Mouse (Mus musculus): ENCODE data around the gene Fuk.
"Not testable (repeated sequence)": the region's sequence is repeated elsewhere in the genome, so short reads cannot be mapped to it uniquely, and the experiment has no call there.

Fuk gene

DNA sequence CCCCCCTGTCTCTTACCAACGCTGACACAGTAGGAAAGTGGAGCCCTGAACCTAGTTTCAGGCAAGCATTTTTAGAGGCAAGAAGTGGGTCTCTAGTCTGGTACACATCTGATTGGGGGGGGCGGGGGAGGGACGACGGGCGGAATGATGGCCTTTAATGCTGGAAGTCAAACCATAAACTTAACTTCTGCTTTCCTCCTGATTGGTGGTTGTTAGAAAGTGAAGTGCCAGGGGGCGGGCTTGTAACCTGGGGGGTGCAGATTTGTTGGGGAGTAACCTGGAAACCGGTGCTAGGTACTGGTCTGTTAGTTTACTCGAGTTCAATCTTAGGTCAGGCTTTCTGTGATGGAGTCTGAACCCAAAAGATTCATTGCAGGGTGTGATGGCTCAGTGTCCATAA, 16.2 kb upstream of the Fuk start:
- DNase-seq = peak; percentile 21

DNA sequence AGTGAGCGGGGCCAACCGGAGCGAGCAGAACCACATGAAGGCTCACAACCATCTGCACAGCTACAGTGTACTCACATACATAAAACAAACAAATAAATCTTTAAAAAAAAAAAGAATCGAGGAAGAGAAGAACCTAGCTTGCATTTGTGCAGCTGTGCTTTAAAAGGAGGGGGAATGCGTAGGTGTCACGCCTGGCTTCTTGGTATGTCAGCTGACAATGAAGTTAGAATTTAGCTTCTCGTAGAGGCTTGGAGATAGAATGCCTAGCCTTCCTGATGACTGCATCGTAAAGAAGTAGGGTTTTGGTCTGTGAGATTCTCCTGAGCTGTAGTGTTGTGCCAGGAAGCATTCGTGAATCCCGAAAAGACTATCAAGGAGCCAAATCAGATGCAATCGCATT, 15.7 kb upstream of the Fuk start:
- DNase-seq = no peak

DNA sequence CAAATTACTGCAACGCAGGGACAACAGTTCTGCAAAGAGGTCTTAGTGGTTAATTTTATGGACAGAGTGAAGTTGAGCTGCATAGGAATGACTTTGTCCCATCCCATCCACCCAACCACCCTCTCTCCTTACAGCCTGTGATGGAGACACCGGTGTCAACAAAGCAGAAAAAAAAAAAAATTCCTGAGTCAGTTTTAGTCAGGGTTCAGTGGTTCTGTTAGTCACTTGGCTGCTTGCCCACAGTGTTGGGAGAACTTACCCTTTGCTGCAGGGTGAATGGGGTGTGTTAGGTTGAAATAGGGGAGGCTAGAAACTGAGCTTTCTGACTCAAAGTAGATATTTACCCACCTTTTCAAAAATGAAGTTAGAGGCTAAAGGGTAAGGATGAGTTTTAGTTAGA, 15.1 kb upstream of the Fuk start:
- peak; percentile 90 for DNase-seq

DNA sequence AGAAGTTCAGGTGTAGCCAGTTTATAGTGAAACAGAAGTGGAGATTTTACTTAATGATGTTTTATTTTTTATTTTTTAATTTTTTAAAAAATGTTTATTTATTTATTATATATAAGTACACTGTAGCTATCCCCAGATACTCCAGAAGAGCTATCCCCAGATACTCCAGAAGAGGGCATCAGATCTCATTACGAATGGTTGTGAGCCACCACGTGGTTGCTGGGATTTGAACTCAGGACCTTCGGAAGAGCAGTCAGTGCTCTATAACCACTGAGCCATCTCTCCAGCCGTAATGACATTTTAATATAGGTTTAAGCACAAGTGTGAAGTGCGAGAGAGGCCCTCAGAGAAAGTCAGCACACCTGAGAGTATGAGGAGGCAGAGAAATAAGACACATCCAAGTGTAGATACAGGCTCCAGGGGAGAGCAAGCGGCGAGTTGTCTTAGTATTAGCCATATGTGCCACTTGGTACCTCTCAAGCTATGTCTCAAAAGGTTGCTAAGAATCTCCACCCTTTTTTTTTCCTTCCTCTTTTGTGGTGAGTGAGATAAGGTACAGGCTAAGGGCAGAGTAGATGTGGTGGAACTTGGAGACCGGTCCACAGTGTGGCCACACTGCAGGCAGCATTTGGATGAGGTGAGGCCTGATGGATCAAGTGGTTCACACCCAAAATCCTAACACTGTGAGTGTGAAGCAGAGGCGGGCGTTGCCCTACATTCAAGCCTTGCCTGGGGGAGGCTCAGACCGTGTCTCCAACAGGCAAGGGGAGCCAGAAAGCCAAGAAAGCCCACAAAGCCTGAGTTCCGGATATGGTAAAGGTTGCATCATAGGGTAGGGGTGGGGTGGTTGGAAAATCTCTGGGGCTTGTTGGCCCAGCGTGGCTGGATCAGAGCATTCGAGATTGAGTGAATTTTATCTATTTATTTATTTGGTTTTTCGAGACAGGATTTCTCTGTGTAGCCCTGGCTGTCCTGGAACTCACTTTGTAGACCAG, 9.6 kb upstream of the Fuk start:
- DNase-seq = no peak

DNA sequence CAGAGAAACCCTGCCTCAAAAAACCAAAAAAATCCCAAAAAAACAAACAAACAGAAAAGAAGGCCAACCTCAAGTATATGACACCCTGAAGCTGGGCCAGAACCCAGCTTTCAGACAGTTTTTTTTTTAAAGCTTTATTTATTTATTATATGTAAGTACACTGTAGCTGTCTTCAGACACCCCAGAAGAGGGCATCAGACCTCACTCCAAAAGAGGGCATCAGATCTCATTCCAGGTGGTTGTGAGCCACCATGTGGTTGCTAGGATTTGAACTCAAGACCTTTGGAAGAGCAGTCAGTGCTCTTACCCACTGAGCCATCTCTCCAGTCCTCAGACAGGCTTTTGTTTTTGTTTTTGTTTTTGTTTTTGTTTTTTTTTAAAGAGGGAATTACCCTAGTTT, 7.6 kb upstream of the Fuk start:
- not testable (repeated sequence) for DNase-seq

DNA sequence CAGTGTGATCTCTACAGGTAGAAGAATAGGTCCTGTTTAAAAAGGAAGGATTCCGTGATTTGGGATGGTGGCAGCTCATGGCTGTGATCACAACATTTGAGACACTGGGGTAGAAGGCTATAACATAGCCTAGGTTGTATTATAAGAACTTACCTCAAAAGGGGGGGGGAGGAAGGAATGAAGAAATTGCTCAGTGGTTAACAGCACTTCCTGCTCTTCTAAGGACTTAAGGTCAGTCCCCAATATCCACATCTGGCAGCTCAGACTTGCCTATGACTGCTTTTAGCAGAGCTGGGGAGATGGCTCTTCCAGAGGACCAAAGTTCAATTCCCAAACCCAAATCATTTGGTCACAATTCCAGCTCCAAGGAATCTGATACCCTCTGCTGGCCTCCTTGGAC, 4.4 kb upstream of the Fuk start:
- no peak for DNase-seq

DNA sequence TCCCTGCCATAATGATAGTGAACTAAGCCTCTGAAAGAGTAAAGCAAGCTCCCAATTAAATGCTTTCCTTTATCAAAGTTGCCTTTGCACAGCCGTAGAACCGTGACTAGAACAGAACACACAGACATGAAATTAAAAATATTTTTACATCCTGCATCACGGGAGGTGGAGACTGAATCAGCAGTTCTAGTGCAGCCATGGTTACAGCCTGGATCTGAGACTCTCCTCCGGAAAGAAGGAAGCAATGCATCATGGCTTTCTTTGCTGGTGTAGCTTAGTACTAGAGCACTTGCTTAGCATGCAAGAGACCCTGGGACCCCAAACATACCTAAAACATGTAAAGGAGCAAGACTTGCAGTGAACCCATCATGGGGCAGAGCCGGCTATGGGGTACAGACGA, 3.1 kb upstream of the Fuk start:
- DNase-seq = no peak

DNA sequence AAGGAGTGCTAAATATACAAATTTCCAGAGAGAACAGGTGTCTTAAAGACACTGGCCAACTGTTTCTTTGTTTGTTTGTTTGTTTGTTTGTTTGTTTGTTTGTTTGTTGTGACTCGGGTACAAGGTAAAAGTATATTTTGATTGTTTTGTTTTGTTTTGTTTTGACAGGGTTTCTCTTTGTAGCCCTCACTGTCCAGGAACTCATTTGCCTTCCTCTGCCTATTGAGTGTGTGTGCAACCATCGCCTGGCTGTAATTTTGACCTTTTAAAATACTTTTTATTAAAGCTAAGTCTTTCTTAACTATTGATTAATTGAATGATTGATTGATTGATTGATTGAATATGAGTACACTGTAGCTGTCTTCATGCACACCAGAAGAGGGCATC, 284 bp upstream of the Fuk start:
- DNase-seq = no peak

DNA sequence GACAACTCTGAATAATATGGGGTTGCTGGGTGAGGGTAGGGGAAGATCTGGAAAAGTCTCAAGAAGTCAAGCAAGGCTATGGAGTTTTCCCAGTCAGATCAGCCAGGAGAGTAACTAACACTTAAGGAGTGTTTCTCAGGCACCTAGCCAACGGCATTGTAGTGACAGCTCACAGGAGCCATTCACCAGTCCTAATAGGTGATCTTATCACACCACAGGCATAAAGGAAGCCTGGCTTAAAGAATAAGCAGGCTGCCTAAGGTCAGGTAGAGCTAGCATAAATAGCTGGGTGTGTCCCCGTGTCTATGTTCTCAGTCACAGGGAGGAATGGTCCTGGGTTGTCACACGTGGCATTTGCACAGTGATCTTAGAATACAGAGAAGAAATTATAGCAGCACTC, 1.2 kb downstream of the Fuk start:
- no peak for DNase-seq

DNA sequence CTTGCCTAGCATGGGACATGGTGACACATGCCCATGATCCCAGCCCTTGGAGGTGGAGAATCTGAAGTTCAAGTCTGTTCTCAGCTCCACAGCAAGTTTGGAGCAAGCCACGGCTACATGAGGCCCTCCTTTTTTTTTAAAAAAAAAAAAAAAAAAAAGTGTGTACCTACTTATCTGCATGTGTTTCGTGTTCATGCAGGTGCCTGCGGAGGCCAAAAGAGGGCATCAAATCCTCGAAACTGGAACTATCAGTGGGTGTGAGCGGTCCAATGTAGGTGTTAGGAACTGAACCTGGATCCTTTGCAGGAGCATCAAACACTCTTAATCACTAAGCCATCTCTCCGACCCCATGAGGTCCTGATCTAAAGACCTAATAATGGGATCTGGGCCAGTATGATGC, 4.8 kb downstream of the Fuk start:
- DNase-seq = no peak

DNA sequence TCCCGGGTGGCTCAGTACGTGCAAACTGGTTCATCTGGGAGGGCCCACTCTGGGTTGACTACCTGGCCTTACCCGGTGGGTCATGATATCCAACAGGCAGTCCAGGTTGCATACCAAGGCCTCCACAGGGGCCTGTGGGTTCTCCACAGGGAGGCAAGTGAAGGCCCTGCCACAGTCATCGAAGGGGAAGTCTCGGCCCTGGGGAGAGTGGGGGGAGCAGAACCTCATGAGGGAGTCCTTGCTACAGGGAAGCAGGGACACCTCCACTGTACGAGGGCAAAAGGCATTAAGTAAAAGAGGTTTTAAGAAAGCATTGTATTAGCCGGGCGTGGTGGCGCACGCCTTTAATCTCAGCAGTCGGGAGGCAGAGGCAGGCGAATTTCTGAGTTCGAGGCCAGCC, 6.5 kb downstream of the Fuk start:
- DNase-seq = no peak

DNA sequence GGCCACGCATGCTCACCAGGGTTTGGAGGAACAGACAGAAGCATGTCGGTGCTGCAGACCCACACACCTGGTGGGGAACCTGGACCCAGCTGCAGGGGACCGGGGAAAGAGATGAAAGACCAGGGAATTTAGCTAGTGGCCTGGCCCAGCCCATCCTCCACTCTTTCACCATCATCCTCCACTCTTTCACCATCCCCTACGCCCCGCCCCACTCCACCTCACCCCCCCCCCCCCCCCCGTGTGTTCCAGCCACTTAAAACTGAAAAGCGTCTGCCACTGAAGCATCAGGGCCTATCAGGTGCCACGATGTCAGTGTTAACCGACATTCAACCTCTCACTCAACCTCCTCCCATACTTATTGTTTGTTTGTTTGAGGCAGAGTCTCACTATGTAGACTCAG, 7.0 kb downstream of the Fuk start:
- no peak for DNase-seq

DNA sequence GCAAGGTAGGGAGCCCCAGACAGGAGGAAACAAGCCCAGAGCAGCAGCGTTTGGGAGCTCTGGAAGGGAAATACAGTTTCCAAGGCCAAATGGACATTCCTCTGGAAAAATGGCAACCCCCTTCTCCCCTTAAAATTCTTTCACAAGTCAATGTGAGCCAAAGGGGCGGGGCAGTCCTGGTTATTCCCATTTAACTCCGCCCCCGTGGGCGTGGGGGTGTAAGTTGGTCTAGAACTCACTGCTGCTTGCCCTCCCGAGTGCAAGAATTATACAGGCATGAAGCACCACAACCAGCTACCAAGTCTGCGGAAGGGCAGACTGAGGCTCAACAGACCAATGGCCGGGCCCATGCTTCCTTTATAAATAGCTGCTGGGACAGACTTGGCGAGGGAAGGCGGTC, 7.4 kb downstream of the Fuk start:
- DNase-seq = no peak

DNA sequence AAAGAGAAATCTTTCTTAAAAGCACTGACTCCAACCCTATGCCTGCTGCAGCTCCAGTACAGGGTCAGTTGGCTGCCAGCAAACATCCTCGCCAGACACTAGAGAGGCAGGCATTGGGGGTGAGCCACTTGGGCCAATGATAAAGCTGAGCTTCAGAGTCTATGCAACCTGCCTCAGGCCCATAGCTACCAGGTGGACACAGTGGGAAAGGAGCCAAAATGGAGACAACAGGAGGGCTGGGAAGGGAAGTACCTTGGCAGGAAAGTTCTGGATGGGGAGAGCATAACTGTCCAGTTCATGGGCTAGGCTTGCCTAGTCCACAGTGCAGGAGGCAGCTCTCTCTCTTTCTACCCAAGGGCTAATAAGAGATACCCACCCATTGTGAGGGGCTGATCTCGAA, 9.4 kb downstream of the Fuk start:
- DNase-seq = no peak

DNA sequence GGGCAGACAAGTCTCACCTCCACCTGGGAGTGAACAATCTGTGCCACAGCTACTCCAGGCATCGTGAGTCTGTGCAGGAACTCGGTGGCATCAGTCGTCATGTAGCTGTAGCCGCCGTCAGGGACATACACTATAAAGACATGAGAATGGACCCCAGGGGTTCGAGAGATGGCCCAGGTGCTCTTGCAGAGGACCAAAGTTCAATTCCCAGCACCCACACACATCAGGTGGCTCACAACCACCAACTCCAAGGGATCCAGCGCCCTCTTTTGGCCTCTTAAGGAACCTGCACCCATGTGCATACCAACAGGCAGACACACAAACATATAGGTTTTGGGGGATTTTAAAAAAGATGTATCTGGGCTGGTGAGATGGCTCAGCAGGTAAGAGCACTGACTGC, 10.2 kb downstream of the Fuk start:
- DNase-seq = no peak

DNA sequence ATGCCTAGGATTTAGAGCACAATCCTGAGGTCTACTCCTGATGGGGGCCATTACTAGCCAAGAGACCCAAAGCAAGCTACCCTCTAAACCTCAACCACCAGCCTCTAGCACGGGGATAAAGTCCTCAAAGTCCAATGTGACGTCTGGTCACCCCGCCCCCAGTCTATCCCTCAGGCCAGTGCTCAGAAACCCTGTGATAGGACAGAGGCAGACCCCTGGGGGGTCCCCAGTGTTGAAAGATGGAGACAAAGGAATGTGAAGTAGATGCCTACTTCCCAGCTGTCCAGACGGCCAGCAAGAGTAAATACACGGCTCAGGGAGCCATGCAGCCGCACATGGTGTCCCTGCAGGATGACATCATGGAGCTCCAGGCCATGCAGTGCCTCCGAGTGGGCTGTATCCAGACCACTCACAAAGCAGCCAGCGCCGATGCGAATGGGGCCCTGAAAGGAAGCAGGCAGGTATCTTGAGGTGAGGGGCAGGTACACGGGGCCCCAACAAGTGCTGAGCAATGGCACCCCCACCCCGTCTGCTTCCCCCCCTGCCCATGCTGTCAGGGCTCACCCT, 12.3 kb downstream of the Fuk start:
- no peak for DNase-seq

DNA sequence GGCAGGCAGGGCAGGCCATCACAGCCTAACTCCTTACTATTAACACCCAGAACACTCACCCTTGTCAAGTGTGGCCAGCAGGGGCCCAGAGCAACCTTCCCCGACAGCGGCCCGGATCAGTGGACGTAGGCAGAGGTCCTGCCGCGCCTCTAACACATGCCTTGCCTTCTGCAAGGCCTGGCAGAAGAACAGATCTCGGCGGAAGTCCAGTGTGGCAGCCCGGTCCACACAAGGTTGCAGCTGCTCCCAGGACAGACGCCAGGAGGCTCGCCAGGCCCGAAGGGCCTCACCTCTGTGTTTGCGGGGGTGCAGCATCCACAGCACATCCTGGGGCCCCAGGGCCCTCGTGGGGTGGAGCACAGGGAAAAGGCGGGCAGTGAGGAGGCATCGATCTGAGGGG, 13.4 kb downstream of the Fuk start:
- no peak for DNase-seq

DNA sequence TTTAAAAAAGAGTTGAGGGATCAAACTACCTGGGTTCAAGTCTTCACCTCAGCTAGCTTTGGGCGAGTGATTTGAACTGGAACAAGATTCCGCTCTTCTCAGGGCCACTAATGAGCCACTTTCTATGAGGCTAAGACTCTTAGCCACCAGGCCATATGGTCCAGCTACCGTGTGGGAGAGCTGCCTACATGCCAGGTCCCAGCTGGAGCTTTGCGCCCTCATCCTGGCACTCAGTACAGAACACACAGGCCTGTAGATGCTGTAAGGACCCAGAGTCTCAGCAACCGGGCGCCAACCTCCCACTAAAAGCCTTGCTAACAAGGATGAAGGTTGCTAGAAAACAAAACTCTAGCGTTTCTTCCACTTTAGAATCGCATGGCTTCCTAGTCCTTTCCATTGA, 13.8 kb downstream of the Fuk start:
- no peak for DNase-seq

DNA sequence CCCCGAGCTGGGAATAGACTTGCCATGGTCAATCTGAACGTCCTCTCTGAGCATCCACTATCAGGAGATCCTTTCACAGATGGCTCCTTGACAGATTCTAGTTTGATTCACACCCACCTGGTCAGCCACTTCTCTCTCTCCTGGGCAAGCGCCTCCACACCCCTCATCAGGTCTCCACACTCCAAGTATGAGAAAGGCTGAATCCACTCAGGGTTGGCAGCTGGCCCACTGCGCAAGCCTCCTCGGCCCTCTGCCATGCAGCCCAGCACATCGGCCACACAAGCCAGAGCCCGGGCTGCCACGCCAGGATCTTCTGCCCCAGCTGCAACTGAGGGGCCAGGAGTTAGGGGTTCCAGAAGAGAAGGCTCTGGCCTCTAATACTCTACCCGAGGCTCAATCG, 14.7 kb downstream of the Fuk start:
- DNase-seq = no peak

DNA sequence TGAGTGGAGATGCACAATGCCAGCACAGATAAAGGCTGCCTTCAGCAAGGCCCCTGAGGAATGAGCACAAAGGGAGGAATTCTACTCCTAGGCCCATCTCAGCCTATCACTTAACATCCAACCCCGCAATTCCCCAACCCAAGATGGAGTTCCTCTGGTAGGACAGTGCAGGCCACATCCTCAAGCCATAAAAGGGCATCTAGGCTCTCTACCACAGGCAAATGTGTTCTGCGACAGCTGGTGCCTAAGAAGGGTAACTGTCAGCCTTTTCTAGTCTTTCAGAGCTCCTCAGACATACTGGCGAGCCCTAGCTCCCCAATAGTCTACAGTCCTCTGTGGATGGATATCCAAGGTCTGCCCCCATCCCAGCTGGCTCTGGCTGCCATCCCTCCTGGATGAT, 15.7 kb downstream of the Fuk start:
- DNase-seq = no peak

DNA sequence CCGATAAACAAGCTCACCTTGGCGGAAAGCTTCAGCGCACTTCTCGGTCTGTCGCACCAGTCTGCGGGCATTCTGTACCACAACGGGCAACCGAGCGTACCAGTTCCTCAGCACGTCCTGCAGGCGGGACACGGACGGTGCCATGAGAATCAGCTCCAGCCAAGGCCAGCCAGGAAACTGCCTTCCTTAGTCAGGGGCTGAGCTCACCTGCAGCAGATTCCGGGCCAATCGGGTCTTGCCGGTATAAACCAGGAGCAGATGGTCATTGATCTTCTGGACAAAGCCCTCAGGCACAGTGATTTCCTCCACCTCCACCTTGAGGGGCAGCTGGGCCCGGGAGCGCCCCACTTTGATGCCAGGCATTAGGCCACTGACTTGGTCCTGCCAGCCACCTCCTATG, 18.5 kb downstream of the Fuk start:
- DNase-seq = no peak

DNA sequence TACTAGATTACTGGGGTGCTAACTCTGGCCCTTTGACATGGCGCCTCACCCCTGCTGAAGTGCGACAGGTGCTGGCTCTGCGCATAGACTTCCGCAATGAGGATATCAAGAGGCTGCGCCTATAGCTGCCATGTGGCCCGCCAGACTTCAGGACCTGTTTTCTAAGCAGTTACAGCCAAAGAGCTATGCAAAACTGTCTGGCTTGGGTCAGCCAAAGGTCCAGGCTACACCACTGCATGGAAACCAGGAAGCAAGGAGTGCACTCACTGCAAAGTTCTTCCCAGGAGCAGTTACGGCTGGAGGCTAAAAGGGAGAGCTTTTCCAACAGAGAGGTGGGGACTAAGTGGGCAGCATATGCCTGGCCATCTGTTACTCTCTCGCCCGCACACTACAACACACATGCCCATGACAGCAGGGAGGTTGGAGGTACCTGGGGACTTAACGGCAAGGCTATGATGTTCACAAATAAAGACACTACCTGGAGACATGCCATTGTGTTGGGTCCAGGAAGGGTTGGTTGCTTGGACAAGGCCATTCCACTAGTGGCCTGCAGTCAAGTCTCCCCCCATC, 20.5 kb downstream of the Fuk start:
- DNase-seq = no peak

DNA sequence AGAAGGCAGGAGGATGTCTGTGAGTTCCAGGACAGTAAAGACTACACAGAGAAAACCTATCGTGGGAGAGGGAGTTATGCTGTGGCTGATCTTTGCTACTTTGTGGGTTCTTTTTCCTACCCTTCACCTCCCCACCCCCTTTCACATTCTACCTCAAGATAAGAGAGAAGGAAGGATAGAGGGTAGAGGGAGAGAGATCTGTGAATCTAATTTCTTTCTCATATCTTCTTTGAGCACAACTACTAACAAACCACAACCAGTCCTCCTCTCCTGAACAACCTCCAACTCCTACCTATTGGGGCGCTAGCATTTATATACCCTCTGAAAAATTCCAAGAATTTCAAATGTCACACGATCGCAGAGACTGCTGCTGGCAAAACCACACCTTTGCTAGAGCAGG, 24.4 kb downstream of the Fuk start:
- DNase-seq = no peak

DNA sequence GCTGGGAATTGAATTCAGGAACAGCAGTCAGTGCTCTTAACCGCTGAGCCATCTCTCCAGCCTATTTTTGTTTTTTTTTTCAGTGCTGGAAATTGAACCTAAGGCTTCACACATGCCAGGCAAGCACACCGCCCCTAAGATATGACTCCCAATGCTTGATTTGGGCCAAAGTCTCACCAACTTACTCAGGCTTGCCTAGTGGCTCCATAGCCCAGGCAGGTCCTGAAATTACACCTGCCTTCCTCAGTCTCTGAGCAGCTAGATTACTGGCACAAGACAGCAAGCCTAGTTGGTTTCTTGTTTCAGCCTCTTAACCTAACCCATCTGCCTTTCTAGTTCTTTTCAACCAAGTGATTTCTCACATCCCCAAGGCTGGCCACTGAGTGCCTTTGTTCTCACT, 31.8 kb downstream of the Fuk start:
- DNase-seq = no peak

All from kidney, adult 11 months (tissue).